Mouse (Mus musculus): Measurements from ENCODE around the gene Limk2.

Gene Limk2

GRCm38 (mm10) chr11:3297871-3298812, 110.8 kb downstream of the Limk2 start:
- DNase-seq (ENCODE audit: low spot score): no peak

GRCm38 (mm10) chr11:3296056-3296455, 112.9 kb downstream of the Limk2 start:
- DNase-seq (ENCODE audit: low spot score): no peak

DNA sequence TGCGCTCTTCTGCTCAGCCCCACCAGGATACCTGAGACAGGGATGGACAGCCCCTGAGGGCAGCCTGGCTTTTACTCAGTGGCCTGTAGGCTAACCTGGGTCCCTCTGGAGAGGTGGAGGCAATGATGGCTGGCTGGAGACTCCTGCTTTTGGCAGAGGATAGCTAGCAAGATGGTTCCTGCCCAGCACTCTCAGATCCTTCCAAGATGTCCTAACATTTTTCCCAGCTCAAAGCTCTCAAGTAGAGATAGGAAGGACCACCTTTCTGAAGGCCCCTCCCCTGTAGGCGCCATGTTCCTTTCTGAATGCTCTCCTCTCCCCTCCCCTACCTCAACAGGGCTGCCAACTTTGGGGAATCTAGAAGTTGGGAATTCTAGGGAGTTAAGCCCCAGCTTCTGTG, 114.3 kb downstream of the Limk2 start:
- no peak for DNase-seq (ENCODE audit: low spot score)

All from yolk sac, embryonic 10.5 days (tissue).